Mouse (Mus musculus) layer of hippocampus, adult 18-20 months (tissue): ENCODE results near the gene Blmh. TPM values are rescaled to one million over a fixed set of nuclear protein-coding genes. Genes with fewer than 3 reads are reported as not detected.

Experiments
- DNase-seq, 2 experiments: peaks; one replicate each; pipeline ENCODE4 v3.0.0; 2022; ENCODE audit warnings: low spot score in 2 of 2
- total RNA-seq, 2 experiments: library from RNA; stranded (reverse); gene quantifications; 2 replicates each; pipeline ENCODE4 v1.2.3; 2021

The Blmh gene
- total RNA-seq, 2 experiments from 2014 or later = 47.4 to 54.4 TPM

- no peak for DNase-seq
Measured at GRCm38 (mm10) chr11:76997916-76998704, 73.5 kb downstream of the Blmh start, which contains the start of gene Slc6a4. Slc6a4 (plus strand) TSS chr11:76998603.

GRCm38 (mm10) chr11:76998705-76999226, 74.2 kb downstream of the Blmh start:
- DNase-seq = no peak

- DNase-seq = no peak
Measured at GRCm38 (mm10) chr11:77000741-77001140, 76.1 kb downstream of the Blmh start.

- DNase-seq = no peak
Measured at GRCm38 (mm10) chr11:77002361-77002760, 77.8 kb downstream of the Blmh start.

- DNase-seq = no peak
Measured at GRCm38 (mm10) chr11:77005881-77006280, 81.3 kb downstream of the Blmh start.

- DNase-seq = no peak
Measured at GRCm38 (mm10) chr11:77006616-77007015, 82.0 kb downstream of the Blmh start.

- no peak for DNase-seq
Measured at GRCm38 (mm10) chr11:77009069-77010025, 84.7 kb downstream of the Blmh start.

GRCm38 (mm10) chr11:77010762-77011475, 86.3 kb downstream of the Blmh start:
- DNase-seq = no peak

- no peak for DNase-seq
Measured at GRCm38 (mm10) chr11:77018046-77018445, 93.4 kb downstream of the Blmh start.

GRCm38 (mm10) chr11:77019539-77019938, 94.9 kb downstream of the Blmh start:
- DNase-seq = no peak

- no peak for DNase-seq
Measured at GRCm38 (mm10) chr11:77021749-77022396, 97.3 kb downstream of the Blmh start.

- DNase-seq = no peak
Measured at GRCm38 (mm10) chr11:77026559-77026958, 102.0 kb downstream of the Blmh start.

- no peak for DNase-seq
Measured at GRCm38 (mm10) chr11:77028157-77028556, 103.5 kb downstream of the Blmh start.

GRCm38 (mm10) chr11:77031151-77031934, 106.7 kb downstream of the Blmh start:
- DNase-seq = no peak

Other genes starting within 250 kb of the Blmh start
- gene Trarg1, start 245.0 kb upstream of the Blmh start, total RNA-seq = under 1 TPM; 0.30 to 0.52 TPM
- 10 to 100 TPM; 54.9 to 58.2 TPM for gene Gosr1, start 161.2 kb upstream of the Blmh start, total RNA-seq
- gene Cpd, start 77.8 kb upstream of the Blmh start, total RNA-seq = 10 to 100 TPM; 61.3 to 63.9 TPM
- gene Tmigd1, start 22.6 kb upstream of the Blmh start, total RNA-seq = not detected
- gene Slc6a4, start 73.8 kb downstream of the Blmh start, total RNA-seq = not detected
- 10 to 100 TPM; 20.3 to 21.1 TPM for gene Nsrp1, start 153.6 kb downstream of the Blmh start, total RNA-seq